Comparison of ENCODE assay signal across 8 mouse cellular contexts in the genomic region with DNA sequence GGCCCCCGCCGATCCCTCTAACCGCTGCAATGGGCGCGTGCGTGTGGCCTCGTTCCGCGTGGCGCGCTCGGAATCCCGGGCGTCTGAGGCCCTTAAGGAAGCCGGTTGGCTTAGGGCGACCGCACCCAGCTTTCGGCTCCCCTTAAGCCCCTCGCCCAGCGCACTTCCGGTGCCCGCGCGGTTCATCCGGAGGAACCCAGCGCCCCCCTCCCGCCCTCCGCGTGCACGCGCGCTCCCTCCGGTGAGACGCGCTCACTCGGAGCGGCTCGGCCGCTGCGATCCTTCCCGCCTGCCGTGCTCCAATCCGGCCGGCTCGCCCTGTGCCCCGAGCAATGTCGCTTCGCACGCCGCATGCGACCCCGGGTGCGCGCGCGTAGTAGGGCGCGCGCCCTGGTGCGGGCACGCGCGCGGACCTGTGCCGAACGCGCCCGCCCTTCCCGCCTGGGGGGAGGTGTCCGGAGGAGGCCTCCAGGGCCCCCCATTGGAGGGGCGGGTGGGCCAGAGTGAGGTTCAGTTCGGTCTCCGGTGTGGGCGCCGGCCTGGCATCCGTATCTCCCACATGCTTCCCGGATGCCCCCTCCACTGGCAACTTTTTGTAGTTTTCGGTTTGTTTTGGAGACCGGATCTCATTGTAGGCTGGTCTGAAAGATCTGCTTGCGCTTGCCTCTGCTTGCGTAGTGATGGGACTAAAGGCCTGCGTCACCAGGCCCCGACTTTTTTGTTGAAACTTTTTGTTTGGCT. TPM values are rescaled to one million over a fixed set of nuclear protein-coding genes. Genes with fewer than 3 reads are reported as not detected.
DNase-seq lines count a peak whose midpoint lies in the region; ATAC-seq and TF ChIP-seq lines count a peak whose summit lies in the region.

No protein-coding gene starts in this region.

- peak overlapping the region; percentile 99 for H3K4me3 ChIP-seq in neural tube, embryonic 11.5 days (ENCODE audit: low read depth, low read length)
- H3K4me3 ChIP-seq in gastrocnemius, adult 2 months, result peak overlapping the region; percentile 95
- peak overlapping the region; percentile 98 for H3K4me3 ChIP-seq in intestine, embryonic 14.5 days (ENCODE audit: low read depth, low read length)
- peak overlapping the region; percentile 81 for H3K4me3 ChIP-seq in liver, postnatal 0 days (ENCODE audit: low read depth, low read length)
- peak overlapping the region; percentile 92 for H3K4me3 ChIP-seq in neural tube, embryonic 15.5 days (replicated peaks)

- peak overlapping the region; percentile 99 for H3K9ac ChIP-seq in neural tube, embryonic 11.5 days (ENCODE audit: low read length)
- peak overlapping the region; percentile 100 for H3K9ac ChIP-seq in intestine, embryonic 14.5 days (ENCODE audit: low read length)
- peak overlapping the region; percentile 98 for H3K9ac ChIP-seq in liver, postnatal 0 days (replicated peaks)
- H3K9ac ChIP-seq in neural tube, embryonic 15.5 days (replicated peaks), result peak overlapping the region; percentile 99

- H3K36me3 ChIP-seq in neural tube, embryonic 11.5 days (ENCODE audit: control insufficient read depth, insufficient read depth, low read length), result peaks cover 16% of the 10 kb centered on the region
- H3K36me3 ChIP-seq in intestine, embryonic 14.5 days (ENCODE audit: control insufficient read depth, insufficient read depth, low read length), result peaks cover 30% of the 10 kb centered on the region
- H3K36me3 ChIP-seq in liver, postnatal 0 days (replicated peaks; ENCODE audit: insufficient read depth, low read length), result peaks cover 33% of the 10 kb centered on the region
- peaks cover 21% of the 10 kb centered on the region for H3K36me3 ChIP-seq in neural tube, embryonic 15.5 days

- peaks cover 48% of the 10 kb centered on the region for H3K4me1 ChIP-seq in neural tube, embryonic 11.5 days (ENCODE audit: control insufficient read depth, insufficient read depth, low read length)
- H3K4me1 ChIP-seq in intestine, embryonic 14.5 days (replicated peaks; ENCODE audit: control insufficient read depth, insufficient read depth, low read length), result peaks cover 46% of the 10 kb centered on the region
- peaks cover 51% of the 10 kb centered on the region for H3K4me1 ChIP-seq in liver, postnatal 0 days (ENCODE audit: insufficient read depth)
- peaks cover 72% of the 10 kb centered on the region for H3K4me1 ChIP-seq in neural tube, embryonic 15.5 days

- peak; percentile 88 for DNase-seq in neural tube, embryonic 11.5 days (ENCODE audit: low spot score)
- DNase-seq in neural tube, embryonic 10.5 days (ENCODE audit: extremely low spot score, low spot score), result no peak
- peak; percentile 68 for DNase-seq in cerebellum, adult 8-10 months
- peak; percentile 84 for DNase-seq in gastrocnemius, adult 2 months
- peak; percentile 84 for DNase-seq in intestine, embryonic 14.5 days (ENCODE audit: low spot score)
- DNase-seq in liver, postnatal 0 days, result peak; percentile 79
- DNase-seq in thymus, postnatal 36 days, result peak; percentile 83 to 88

- TF ChIP-seq EP300 in liver, postnatal 0 days (IDR thresholded peaks at IDR 0.05; ENCODE audit: low read depth), result no peak

- peak overlapping the region; percentile 100 for H3K27ac ChIP-seq in neural tube, embryonic 11.5 days (ENCODE audit: low read depth, low read length)
- peak overlapping the region; percentile 100 for H3K27ac ChIP-seq in gastrocnemius, adult 2 months
- H3K27ac ChIP-seq in intestine, embryonic 14.5 days (ENCODE audit: low read depth), result peak overlapping the region; percentile 100
- peak overlapping the region; percentile 100 for H3K27ac ChIP-seq in liver, postnatal 0 days (ENCODE audit: low read depth)
- peak overlapping the region; percentile 100 for H3K27ac ChIP-seq in neural tube, embryonic 15.5 days (replicated peaks)

- no peak for TF ChIP-seq CTCF in gastrocnemius, adult 2 months (IDR thresholded peaks at IDR 0.05)
- no peak for TF ChIP-seq CTCF in liver, postnatal 0 days (IDR thresholded peaks at IDR 0.05; ENCODE audit: low read depth)

- H3K4me2 ChIP-seq in neural tube, embryonic 11.5 days (ENCODE audit: low read depth), result peak overlapping the region; percentile 94
- peak overlapping the region; percentile 96 for H3K4me2 ChIP-seq in intestine, embryonic 14.5 days (ENCODE audit: low read length)
- H3K4me2 ChIP-seq in liver, postnatal 0 days (ENCODE audit: low read depth, low read length), result peak overlapping the region; percentile 88
- peak overlapping the region; percentile 92 for H3K4me2 ChIP-seq in neural tube, embryonic 15.5 days

- H3K27me3 ChIP-seq in neural tube, embryonic 11.5 days (ENCODE audit: control insufficient read depth, insufficient read depth, low read length), result no peaks in the 10 kb centered on the region
- H3K27me3 ChIP-seq in intestine, embryonic 14.5 days (replicated peaks; ENCODE audit: control insufficient read depth, insufficient read depth, low read length), result no peaks in the 10 kb centered on the region
- no peaks in the 10 kb centered on the region for H3K27me3 ChIP-seq in liver, postnatal 0 days (ENCODE audit: insufficient read depth, low read length)
- H3K27me3 ChIP-seq in neural tube, embryonic 15.5 days (replicated peaks), result no peaks in the 10 kb centered on the region

- no peaks in the 10 kb centered on the region for H3K9me3 ChIP-seq in neural tube, embryonic 11.5 days (ENCODE audit: control insufficient read depth, low read length)
- H3K9me3 ChIP-seq in intestine, embryonic 14.5 days (ENCODE audit: control insufficient read depth, low read length), result no peaks in the 10 kb centered on the region
- no peaks in the 10 kb centered on the region for H3K9me3 ChIP-seq in liver, postnatal 0 days (ENCODE audit: low read length)
- H3K9me3 ChIP-seq in neural tube, embryonic 15.5 days (replicated peaks), result no peaks in the 10 kb centered on the region

- intact Hi-C loops in gastrocnemius, adult 2 months (cut with DNase I), result loop anchor here (5.0 kb wide), 1 partner anchor 73 kb away; no protein-coding TSS in a partner anchor

- peak; percentile 24 for ATAC-seq in neural tube, embryonic 11.5 days (ENCODE audit: insufficient read depth, low FRiP score, low TSS enrichment)
- peak; percentile 34 for ATAC-seq in intestine, embryonic 14.5 days (replicated peaks; ENCODE audit: low FRiP score, low TSS enrichment, low read depth)
- ATAC-seq in liver, postnatal 0 days, result peak; percentile 18
- ATAC-seq in neural tube, embryonic 15.5 days (ENCODE audit: low FRiP score), result peak; percentile 45

- under 1% methylated on average over 80 of the region's 83 CpGs for WGBS in neural tube, embryonic 11.5 days
- under 1% methylated on average over 82 of the region's 83 CpGs for WGBS in intestine, embryonic 14.5 days
- 1% methylated on average over 64 of the region's 83 CpGs for WGBS in liver, postnatal 0 days (ENCODE audit: insufficient replicate concordance)
- WGBS in neural tube, embryonic 15.5 days, result 0% methylated on average over 83 of the region's 83 CpGs

RNA-seq across cellular contexts. Expression of gene Ptbp1, which starts 0.7 kb away (rescaled TPM):
- 215 and 216 TPM in 2 replicates for polyA plus RNA-seq in neural tube, embryonic 11.5 days (2014; fragmentation: Nextera tagmentation; extraction: Ambion mirVana)
- 10 to 100 TPM; 18.8 to 25.1 TPM for total RNA-seq in gastrocnemius, adult 2 months (2021)
- polyA plus RNA-seq in intestine, embryonic 14.5 days (2014; fragmentation: Nextera tagmentation; extraction: Ambion mirVana), result 286 and 291 TPM in 2 replicates
- polyA plus RNA-seq in liver, postnatal 0 days (2015; fragmentation: Nextera tagmentation; extraction: Ambion mirVana), result 55.4 and 59.1 TPM in 2 replicates
- 55.8 and 121 TPM in 2 replicates for polyA plus RNA-seq in neural tube, embryonic 15.5 days (2015; fragmentation: Nextera tagmentation; extraction: Ambion mirVana)

RNA-seq across cellular contexts. Expression of gene Prtn3, which starts 19.3 kb away (rescaled TPM):
- 12.5 and 13.7 TPM in 2 replicates for polyA plus RNA-seq in neural tube, embryonic 11.5 days (2014; fragmentation: Nextera tagmentation; extraction: Ambion mirVana)
- not detected for total RNA-seq in gastrocnemius, adult 2 months (2021)
- 5.2 and 5.9 TPM in 2 replicates for polyA plus RNA-seq in intestine, embryonic 14.5 days (2014; fragmentation: Nextera tagmentation; extraction: Ambion mirVana)
- polyA plus RNA-seq in liver, postnatal 0 days (2015; fragmentation: Nextera tagmentation; extraction: Ambion mirVana), result 123 and 127 TPM in 2 replicates
- polyA plus RNA-seq in neural tube, embryonic 15.5 days (2015; fragmentation: Nextera tagmentation; extraction: Ambion mirVana), result 9.0 and 9.5 TPM in 2 replicates

RNA-seq across cellular contexts. Expression of gene Plppr3, which starts 19.5 kb away (rescaled TPM):
- polyA plus RNA-seq in neural tube, embryonic 11.5 days (2014; fragmentation: Nextera tagmentation; extraction: Ambion mirVana), result 142 and 156 TPM in 2 replicates
- total RNA-seq in gastrocnemius, adult 2 months (2021), result under 1 TPM in 1 of 2 experiments, not detected in 1; 0.17 TPM
- polyA plus RNA-seq in intestine, embryonic 14.5 days (2014; fragmentation: Nextera tagmentation; extraction: Ambion mirVana), result 38.8 and 46.4 TPM in 2 replicates
- polyA plus RNA-seq in liver, postnatal 0 days (2015; fragmentation: Nextera tagmentation; extraction: Ambion mirVana), result 2.9 and 4.9 TPM in 2 replicates
- polyA plus RNA-seq in neural tube, embryonic 15.5 days (2015; fragmentation: Nextera tagmentation; extraction: Ambion mirVana), result 316 and 385 TPM in 2 replicates

RNA-seq across cellular contexts. Expression of gene Elane, which starts 31.1 kb away (rescaled TPM):
- 0.66 TPM in 1 of 2 replicates, not detected in the other for polyA plus RNA-seq in neural tube, embryonic 11.5 days (2014; fragmentation: Nextera tagmentation; extraction: Ambion mirVana)
- total RNA-seq in gastrocnemius, adult 2 months (2021), result not detected
- 0.55 TPM in 1 of 2 replicates, not detected in the other for polyA plus RNA-seq in intestine, embryonic 14.5 days (2014; fragmentation: Nextera tagmentation; extraction: Ambion mirVana)
- polyA plus RNA-seq in liver, postnatal 0 days (2015; fragmentation: Nextera tagmentation; extraction: Ambion mirVana), result 180 and 207 TPM in 2 replicates
- polyA plus RNA-seq in neural tube, embryonic 15.5 days (2015; fragmentation: Nextera tagmentation; extraction: Ambion mirVana), result 0.31 and 0.50 TPM in 2 replicates

RNA-seq across cellular contexts. Expression of gene Misp, which starts 34.2 kb away (rescaled TPM):
- polyA plus RNA-seq in neural tube, embryonic 11.5 days (2014; fragmentation: Nextera tagmentation; extraction: Ambion mirVana), result 0.77 and 1.6 TPM in 2 replicates
- not detected for total RNA-seq in gastrocnemius, adult 2 months (2021)
- 78.3 and 87.9 TPM in 2 replicates for polyA plus RNA-seq in intestine, embryonic 14.5 days (2014; fragmentation: Nextera tagmentation; extraction: Ambion mirVana)
- polyA plus RNA-seq in liver, postnatal 0 days (2015; fragmentation: Nextera tagmentation; extraction: Ambion mirVana), result 1.00 and 1.3 TPM in 2 replicates
- 0.33 and 11.5 TPM in 2 replicates for polyA plus RNA-seq in neural tube, embryonic 15.5 days (2015; fragmentation: Nextera tagmentation; extraction: Ambion mirVana)
